Mouse (Mus musculus): ENCODE data around the gene Tmem38b.

DNA sequence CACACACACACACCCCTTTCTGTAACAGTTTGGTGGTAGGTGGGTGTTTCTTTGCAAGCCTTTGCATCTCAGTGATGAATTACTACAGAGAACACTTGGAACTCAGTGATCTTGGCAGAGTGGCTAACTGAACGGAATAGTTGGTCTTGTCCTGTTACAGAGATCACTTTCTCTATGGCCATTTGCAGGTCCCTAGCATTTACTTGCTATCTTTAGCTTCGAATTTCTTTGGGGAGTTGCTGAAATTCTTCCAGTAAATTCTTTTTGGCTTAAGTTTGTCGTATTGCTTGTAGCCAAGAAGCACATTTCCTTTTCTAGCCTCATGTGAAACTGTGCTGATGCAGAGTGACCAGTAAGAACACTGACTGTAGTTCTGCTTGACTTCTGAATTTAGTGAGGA, 3.1 kb downstream of the Tmem38b start:
- TF ChIP-seq POLR2A (IDR thresholded peaks at IDR 0.05; ENCODE audit: low read depth, low read length) (no peak), CTCF (conservative IDR thresholded peaks at IDR 0.05; ENCODE audit: insufficient read depth, insufficient read length, low read depth, low read length) (no peak)

Data from kidney, adult 2 months (tissue).